Mouse (Mus musculus) kidney, adult 2 months (tissue): ENCODE measurements around the gene Slc2a13.

Experiments used
- CTCF ChIP-seq: fragments of 200-500 bp; conservative IDR thresholded peaks from 2 replicates; pipeline ENCODE4 v1.5.1; 2011; ENCODE audit warnings: low read depth, mild to moderate bottlenecking, control low read depth, low read length, moderate library complexity, mixed read lengths; ENCODE audit not compliant: insufficient read depth, insufficient read length
- POLR2A ChIP-seq: fragments of 200-500 bp; IDR thresholded peaks from one replicate; pipeline ENCODE4 v1.6.1; 2011; ENCODE audit warnings: low read depth, low read length, control low read depth

GRCm38 (mm10) chr15:91502235-91502634, 70.8 kb downstream of the Slc2a13 start:
- TF ChIP-seq CTCF (no peak), POLR2A (no peak)
